In the genomic region with DNA sequence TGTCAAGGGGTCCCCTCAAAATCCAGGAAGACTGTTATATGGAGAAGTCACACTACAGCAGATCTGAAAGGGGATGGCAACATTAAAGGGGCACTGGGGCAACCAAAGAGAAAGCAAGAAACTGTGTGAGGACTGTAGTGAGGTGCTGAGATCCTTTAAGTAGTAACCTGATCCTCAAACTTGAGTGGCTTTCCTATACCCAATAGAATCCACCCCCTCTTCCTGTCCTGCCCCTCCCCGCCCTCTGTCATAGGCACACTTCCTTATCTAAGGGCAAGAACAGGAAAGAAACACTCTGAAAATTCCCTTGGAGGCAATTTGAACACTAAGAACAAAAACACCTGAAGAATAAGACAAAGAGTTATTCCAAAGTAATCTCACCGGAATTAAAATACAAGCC, we compare ENCODE assay signal across 22 mouse cellular contexts. TPM values are rescaled to one million over a fixed set of nuclear protein-coding genes. Genes with fewer than 3 reads are reported as not detected.
DNase-seq lines count a peak whose midpoint lies in the region; ATAC-seq and TF ChIP-seq lines count a peak whose summit lies in the region.
"Had no signal": no experiment of that assay in that cellular context is flagged by ENCODE, and none has a peak within 500 bp of the region (broad histone marks: within the 10 kb centered on the region; RNA-seq: fewer than 3 reads in every experiment).

No protein-coding gene starts in this region.

- H3K27ac ChIP-seq in heart, adult 2 months, result no peak overlapping the region
- no peak overlapping the region for H3K27ac ChIP-seq in lung, postnatal 0 days (ENCODE audit: low read length)
- no peak overlapping the region for H3K27ac ChIP-seq in liver, postnatal 0 days (ENCODE audit: low read depth)
- H3K27ac ChIP-seq: embryonic facial prominence, embryonic 10.5 days; embryonic facial prominence, embryonic 12.5 days; forebrain, embryonic 13.5 days; forebrain, embryonic 15.5 days had no signal

- TF ChIP-seq CTCF in heart, adult 2 months (IDR thresholded peaks at IDR 0.05), result no peak
- TF ChIP-seq CTCF in lung, postnatal 0 days (IDR thresholded peaks at IDR 0.05), result no peak
- no peak for TF ChIP-seq CTCF in lung, adult 2 months (IDR thresholded peaks at IDR 0.05; ENCODE audit: insufficient read depth, low read length)
- TF ChIP-seq CTCF in liver, postnatal 0 days (IDR thresholded peaks at IDR 0.05; ENCODE audit: low read depth), result no peak

- WGBS in heart, adult 2 months, result 55% methylated on average over 2 of the region's 2 CpGs
- 56% methylated on average over 2 of the region's 2 CpGs for WGBS in lung, postnatal 0 days
- 57% methylated on average over 2 of the region's 2 CpGs for WGBS in lung, adult 2 months
- 53% methylated on average over 2 of the region's 2 CpGs for WGBS in liver, postnatal 0 days (ENCODE audit: insufficient replicate concordance)

- TF ChIP-seq POLR2A in heart, adult 2 months (IDR thresholded peaks at IDR 0.05; ENCODE audit: insufficient read depth, low read depth, low read length), result no peak
- no peak for TF ChIP-seq POLR2A in lung, adult 2 months (IDR thresholded peaks at IDR 0.05; ENCODE audit: borderline replicate concordance, extremely low read depth, low read depth, low read length)

- peaks cover 19% of the 10 kb centered on the region for H3K4me1 ChIP-seq in heart, adult 2 months (ENCODE audit: control insufficient read depth, insufficient read depth, low read length)
- no peaks in the 10 kb centered on the region for H3K4me1 ChIP-seq in lung, postnatal 0 days (ENCODE audit: insufficient read depth, low read depth, low read length)
- no peaks in the 10 kb centered on the region; the same call in 1 of the 2 replicates for H3K4me1 ChIP-seq in lung, adult 2 months (ENCODE audit: control insufficient read depth, insufficient read depth, low read length)
- H3K4me1 ChIP-seq in liver, postnatal 0 days (ENCODE audit: insufficient read depth), result no peaks in the 10 kb centered on the region
- H3K4me1 ChIP-seq: forebrain, embryonic 13.5 days; forebrain, embryonic 15.5 days had no signal

- peak; percentile 56; the same call in 1 of the 2 replicates for ATAC-seq in lung, postnatal 0 days
- ATAC-seq in liver, postnatal 0 days, result no peak
- ATAC-seq: forebrain, embryonic 13.5 days; forebrain, embryonic 15.5 days had no signal

- no peak overlapping the region for H3K9ac ChIP-seq in heart, adult 2 months (ENCODE audit: low read depth, low read length)
- no peak overlapping the region for H3K9ac ChIP-seq in lung, postnatal 0 days (replicated peaks; ENCODE audit: low read depth)
- H3K9ac ChIP-seq in liver, postnatal 0 days (replicated peaks), result no peak overlapping the region
- H3K9ac ChIP-seq: embryonic facial prominence, embryonic 12.5 days; forebrain, embryonic 13.5 days; forebrain, embryonic 15.5 days had no signal

- peaks cover 5% of the 10 kb centered on the region for H3K36me3 ChIP-seq in heart, adult 2 months (ENCODE audit: control insufficient read depth, insufficient read depth, low read length)
- H3K36me3 ChIP-seq in lung, postnatal 0 days (ENCODE audit: insufficient read depth, low read length), result no peaks in the 10 kb centered on the region
- H3K36me3 ChIP-seq in liver, postnatal 0 days (replicated peaks; ENCODE audit: insufficient read depth, low read length), result no peaks in the 10 kb centered on the region
- H3K36me3 ChIP-seq: forebrain, embryonic 15.5 days had no signal

- DNase-seq in heart, adult 11 months, result peak; percentile 82
- DNase-seq in heart, adult 2 months, result no peak
- DNase-seq in kidney, postnatal 10 days, result peak; percentile 12
- no peak for DNase-seq in kidney, adult 8-10 months
- DNase-seq in lung, postnatal 0 days (ENCODE audit: low spot score), result peak; percentile 50
- DNase-seq in lung, adult 2 months, result no peak
- DNase-seq in 416B (ENCODE audit: low read depth), result peak; percentile 28
- DNase-seq in liver, postnatal 0 days, result no peak
- DNase-seq: adrenal gland, adult 2 months; adrenal gland, postnatal 10 days; adrenal gland, postnatal 25 days; cerebellum, adult 11-12 months; cerebellum, adult 2 months; cerebellum, adult 9-10 months; cerebellum, postnatal 10 days; cerebellum, postnatal 25 days had no signal

- H3K9me3 ChIP-seq in lung, postnatal 0 days (ENCODE audit: low read length), result no peaks in the 10 kb centered on the region
- H3K9me3 ChIP-seq in liver, postnatal 0 days (ENCODE audit: low read length), result no peaks in the 10 kb centered on the region
- H3K9me3 ChIP-seq: embryonic facial prominence, embryonic 10.5 days; embryonic facial prominence, embryonic 12.5 days; forebrain, embryonic 13.5 days; forebrain, embryonic 15.5 days had no signal

- H3K4me3 ChIP-seq in heart, adult 2 months, result no peak overlapping the region
- no peak overlapping the region for H3K4me3 ChIP-seq in lung, postnatal 0 days (ENCODE audit: low read depth, low read length)
- H3K4me3 ChIP-seq in lung, adult 2 months (replicated peaks; ENCODE audit: extremely low read depth, low read depth, low read length), result no peak overlapping the region
- no peak overlapping the region for H3K4me3 ChIP-seq in liver, postnatal 0 days (ENCODE audit: low read depth, low read length)
- H3K4me3 ChIP-seq: embryonic facial prominence, embryonic 10.5 days; embryonic facial prominence, embryonic 12.5 days; forebrain, embryonic 13.5 days; forebrain, embryonic 15.5 days had no signal

- no peaks in the 10 kb centered on the region; the same call in 1 of the 2 replicates for H3K79me2 ChIP-seq in heart, adult 2 months (replicated peaks; ENCODE audit: control insufficient read depth, insufficient read depth, low read length)

- TF ChIP-seq EP300 in heart, adult 2 months (IDR thresholded peaks at IDR 0.05; ENCODE audit: insufficient read depth, low read depth, low read length), result no peak
- no peak for TF ChIP-seq EP300 in lung, postnatal 0 days (IDR thresholded peaks at IDR 0.05)
- no peak for TF ChIP-seq EP300 in liver, postnatal 0 days (IDR thresholded peaks at IDR 0.05; ENCODE audit: low read depth)

- no peaks in the 10 kb centered on the region for H3K27me3 ChIP-seq in heart, adult 2 months (ENCODE audit: control insufficient read depth, insufficient read depth, low read length)
- H3K27me3 ChIP-seq in lung, postnatal 0 days (replicated peaks; ENCODE audit: insufficient read depth, low read length), result no peaks in the 10 kb centered on the region
- H3K27me3 ChIP-seq in liver, postnatal 0 days (ENCODE audit: insufficient read depth, low read length), result no peaks in the 10 kb centered on the region
- H3K27me3 ChIP-seq: embryonic facial prominence, embryonic 12.5 days; forebrain, embryonic 15.5 days had no signal

- H3K4me2 ChIP-seq in lung, postnatal 0 days (replicated peaks; ENCODE audit: low read depth, low read length), result no peak overlapping the region
- no peak overlapping the region for H3K4me2 ChIP-seq in liver, postnatal 0 days (ENCODE audit: low read depth, low read length)
- H3K4me2 ChIP-seq: embryonic facial prominence, embryonic 12.5 days; forebrain, embryonic 13.5 days; forebrain, embryonic 15.5 days had no signal

- intact Hi-C loops in heart, adult 2 months (cut with DNase I), result loop anchor here (5.0 to 10.0 kb wide), 2 partner anchors 196 to 222 kb away; no protein-coding TSS in a partner anchor

RNA-seq across cellular contexts. Expression of a gene that starts 13.6 kb away (rescaled TPM):
- 1 to 10 TPM; 3.9 to 4.1 TPM for total RNA-seq in heart, adult 2 months (2021)
- polyA plus RNA-seq in heart, adult 2 months (2012; rRNA removed), result 4.0 and 4.2 TPM in 2 replicates
- 2.1 and 2.2 TPM in 2 replicates for polyA plus RNA-seq in lung, postnatal 0 days (2015; fragmentation: Nextera tagmentation; extraction: Ambion mirVana)
- polyA plus RNA-seq in lung, adult 2 months (2012; rRNA removed), result 1.5 and 1.7 TPM in 2 replicates
- 0.33 and 0.49 TPM in 2 replicates for polyA plus RNA-seq in liver, postnatal 0 days (2015; fragmentation: Nextera tagmentation; extraction: Ambion mirVana)
- total RNA-seq: MEL had no signal
- polyA plus RNA-seq: C2C12 had no signal

Comparison
In these comparisons a context has a peak if more than half of its experiments do, and no peak if none do; other contexts are left out.
1. DNase-seq: peak in heart, adult 11 months (single experiment), kidney, postnatal 10 days (single experiment), lung, postnatal 0 days (single experiment) and 416B (single experiment); none in heart, adult 2 months (0 of 2), kidney, adult 8-10 months (0 of 2), lung, adult 2 months (single experiment) and liver, postnatal 0 days (single experiment).